Mouse (Mus musculus) ES-Bruce4 (cell line): ENCODE measurements at regions not wholly inside any gene's neighbourhood (a gene's known extent, or its start where the extent isn't known, plus 50 kb on each side); places are given as distances from the start of the nearest gene placed in this dataset.

Experiments used
- H3K27ac ChIP-seq: 2 replicates; pipeline ENCODE4 v1.5.1; 2012; ENCODE audit warnings: low read length, inconsistent platforms; ENCODE audit not compliant: insufficient read depth
- H3K27me3 ChIP-seq: 2 replicates; pipeline ENCODE4 v1.6.1; 2012; ENCODE audit warnings: mild to moderate bottlenecking, low read length, inconsistent platforms; ENCODE audit not compliant: control insufficient read depth, poor library complexity, insufficient read depth, severe bottlenecking
- H3K36me3 ChIP-seq: 2 replicates; pipeline ENCODE4 v1.6.1; 2012; ENCODE audit warnings: inconsistent platforms, mild to moderate bottlenecking, low read length, moderate library complexity; ENCODE audit not compliant: control insufficient read depth, poor library complexity, insufficient read depth, severe bottlenecking
- H3K4me1 ChIP-seq: one replicate; pipeline ENCODE4 v1.8.1; 2011; ENCODE audit warnings: low read length; ENCODE audit not compliant: control insufficient read depth, insufficient read depth
- H3K4me3 ChIP-seq: 2 replicates; pipeline ENCODE4 v1.5.1; 2011; ENCODE audit warnings: low read depth, mild to moderate bottlenecking, low read length
- H3K9ac ChIP-seq: 2 replicates; pipeline ENCODE4 v1.6.1; 2012; ENCODE audit warnings: low read depth, mild to moderate bottlenecking, inconsistent platforms; ENCODE audit not compliant: poor library complexity, severe bottlenecking
- H3K9me3 ChIP-seq: replicated peaks from 2 replicates; pipeline ENCODE4 v1.6.1; 2012; ENCODE audit warnings: mild to moderate bottlenecking, low read length, inconsistent platforms; ENCODE audit not compliant: control insufficient read depth, poor library complexity, insufficient read depth, severe bottlenecking
- CTCF ChIP-seq: IDR thresholded peaks from one replicate; pipeline ENCODE4 v1.8.1; 2011; ENCODE audit warnings: low read depth, low read length
- EP300 ChIP-seq: IDR thresholded peaks from 2 replicates; pipeline ENCODE4 v1.6.1; 2011; ENCODE audit warnings: low read depth, low read length; ENCODE audit not compliant: insufficient read depth
- POLR2A ChIP-seq: IDR thresholded peaks from one replicate; pipeline ENCODE4 v1.8.1; 2011; ENCODE audit warnings: low read length; ENCODE audit not compliant: insufficient read depth

- H3K4me3 ChIP-seq = no peak overlapping the region
- TF ChIP-seq CTCF = no peak
- TF ChIP-seq POLR2A = no peak
- TF ChIP-seq EP300 = no peak
- no peak overlapping the region for H3K9ac ChIP-seq
These were observed 122.6 kb upstream of the Usp24 start for GRCm38 (mm10) chr4:106193204-106193945.

DNA sequence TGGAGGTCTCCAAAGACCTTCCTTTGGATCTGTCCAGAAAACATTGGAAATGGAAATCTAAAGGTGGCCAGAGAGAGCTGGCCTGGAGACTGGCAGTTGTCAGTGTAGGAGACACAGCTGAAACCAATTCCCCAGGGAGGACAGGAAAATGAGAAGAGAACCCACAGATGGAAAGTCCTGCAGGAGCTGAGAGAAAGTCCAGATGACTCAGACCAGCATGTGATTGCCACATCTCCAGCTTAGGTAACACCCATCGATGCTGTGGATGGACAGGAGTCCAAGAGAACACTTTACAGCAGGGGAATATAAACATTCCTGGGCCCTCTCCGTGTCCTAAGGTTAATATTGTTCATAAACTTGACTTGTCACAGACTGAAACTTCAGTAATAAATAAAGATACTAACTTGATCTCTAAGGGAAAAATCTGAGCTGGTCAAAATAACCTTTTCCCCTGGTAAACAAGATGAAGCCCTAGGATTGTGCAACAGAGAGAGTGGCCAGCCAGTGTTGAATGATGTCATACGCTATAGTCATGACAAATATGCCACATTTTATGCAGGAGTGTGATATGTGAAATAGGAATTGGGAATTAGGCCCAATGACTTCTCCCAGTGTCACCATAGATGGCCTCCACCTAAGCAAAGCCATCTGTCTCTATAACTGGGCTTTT lies 120.4 kb upstream of the Usp24 start:
- no peak for TF ChIP-seq EP300
- no peak for TF ChIP-seq POLR2A
- no peak for TF ChIP-seq CTCF
- no peaks in the 10 kb centered on the region for H3K27me3 ChIP-seq
- H3K9ac ChIP-seq = no peak overlapping the region
- H3K4me3 ChIP-seq = no peak overlapping the region
- no peaks in the 10 kb centered on the region for H3K9me3 ChIP-seq
- no peaks in the 10 kb centered on the region for H3K36me3 ChIP-seq
- no peaks in the 10 kb centered on the region for H3K4me1 ChIP-seq
- no peak overlapping the region for H3K27ac ChIP-seq

More at GRCm38 (mm10) chr4:106193204-106193945, 122.6 kb upstream of the Usp24 start:
- Histone ChIP-seq H3K27ac (no peak overlapping the region), H3K4me1 (no peaks in the 10 kb centered on the region), H3K27me3 (no peaks in the 10 kb centered on the region), H3K36me3 (no peaks in the 10 kb centered on the region), H3K9me3 (no peaks in the 10 kb centered on the region)

- H3K27ac ChIP-seq = no peak overlapping the region
These were observed 116.2 kb upstream of the Usp24 start for GRCm38 (mm10) chr4:106199833-106200232.

GRCm38 (mm10) chr4:106200241-106200640 lies 115.8 kb upstream of the Usp24 start:
- Histone ChIP-seq H3K27me3 (no peaks in the 10 kb centered on the region), H3K9me3 (no peaks in the 10 kb centered on the region), H3K4me3 (no peak overlapping the region), H3K36me3 (no peaks in the 10 kb centered on the region), H3K9ac (no peak overlapping the region), H3K27ac (no peak overlapping the region), H3K4me1 (no peaks in the 10 kb centered on the region)
- TF ChIP-seq CTCF (no peak), POLR2A (no peak), EP300 (no peak)

More at GRCm38 (mm10) chr4:106199833-106200232, 116.2 kb upstream of the Usp24 start:
- TF ChIP-seq CTCF = no peak
- TF ChIP-seq EP300 = no peak
- no peak for TF ChIP-seq POLR2A
- Histone ChIP-seq H3K9me3 (no peaks in the 10 kb centered on the region), H3K27me3 (no peaks in the 10 kb centered on the region), H3K9ac (no peak overlapping the region), H3K4me1 (no peaks in the 10 kb centered on the region), H3K36me3 (no peaks in the 10 kb centered on the region), H3K4me3 (no peak overlapping the region)

GRCm38 (mm10) chr4:106202554-106202953 lies 113.5 kb upstream of the Usp24 start:
- H3K36me3 ChIP-seq = no peaks in the 10 kb centered on the region
- H3K9ac ChIP-seq = no peak overlapping the region
- TF ChIP-seq CTCF = no peak
- TF ChIP-seq EP300 = no peak
- no peak for TF ChIP-seq POLR2A
- no peak overlapping the region for H3K4me3 ChIP-seq
- H3K27me3 ChIP-seq = no peaks in the 10 kb centered on the region
- no peaks in the 10 kb centered on the region for H3K9me3 ChIP-seq
- no peaks in the 10 kb centered on the region for H3K4me1 ChIP-seq
- H3K27ac ChIP-seq = no peak overlapping the region

DNA sequence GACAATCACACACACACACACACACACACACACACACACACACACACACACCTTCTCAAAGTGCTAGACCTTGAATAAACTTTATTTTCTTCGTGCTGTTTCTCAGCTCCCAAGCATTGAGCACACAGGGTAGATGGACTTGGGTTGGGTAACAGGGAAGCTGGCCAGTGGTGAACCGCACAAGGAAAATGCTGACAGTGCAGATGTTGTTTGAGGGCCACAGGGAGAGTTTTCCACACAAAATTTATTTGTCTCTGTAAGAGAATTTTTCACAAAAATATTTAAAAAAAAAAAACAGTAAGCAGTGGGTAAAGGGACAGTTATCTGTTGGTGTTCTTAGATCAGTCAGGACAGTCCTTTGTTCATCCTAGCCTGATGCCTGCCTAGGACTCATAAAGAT lies 110.8 kb upstream of the Usp24 start:
- no peak for TF ChIP-seq POLR2A
- no peak for TF ChIP-seq EP300
- no peak for TF ChIP-seq CTCF
- Histone ChIP-seq H3K36me3 (no peaks in the 10 kb centered on the region), H3K9me3 (no peaks in the 10 kb centered on the region), H3K4me3 (no peak overlapping the region), H3K9ac (no peak overlapping the region), H3K27me3 (no peaks in the 10 kb centered on the region), H3K4me1 (no peaks in the 10 kb centered on the region), H3K27ac (no peak overlapping the region)
